Mouse (Mus musculus) testis, adult 2 months (tissue): Measurements from ENCODE around the gene Cbl. TPM values are rescaled to one million over a fixed set of nuclear protein-coding genes. Genes with fewer than 3 reads are reported as not detected.

Source experiments
- H3K27ac ChIP-seq: fragments of 200-500 bp; 2 replicates; pipeline ENCODE4 v1.5.1; 2012; ENCODE audit warnings: low read depth, low read length; ENCODE audit not compliant: control insufficient read depth, insufficient read depth
- H3K27me3 ChIP-seq: fragments of 200-500 bp; 2 replicates; pipeline ENCODE4 v1.6.1; 2012; ENCODE audit warnings: mild to moderate bottlenecking, low read length, moderate library complexity; ENCODE audit not compliant: control insufficient read depth, insufficient read depth
- H3K36me3 ChIP-seq: fragments of 200-500 bp; 2 replicates; pipeline ENCODE4 v1.6.1; 2012; ENCODE audit warnings: mild to moderate bottlenecking, low read length; ENCODE audit not compliant: control insufficient read depth, insufficient read depth
- H3K4me1 ChIP-seq: fragments of 200-500 bp; 2 replicates; pipeline ENCODE4 v1.6.1; 2012; ENCODE audit warnings: low read length; ENCODE audit not compliant: control insufficient read depth, insufficient read depth
- H3K4me3 ChIP-seq: fragments of 200-500 bp; 2 replicates; pipeline ENCODE4 v1.5.1; 2012; ENCODE audit warnings: low read depth, mild to moderate bottlenecking, low read length, moderate library complexity, mixed read lengths; ENCODE audit not compliant: control insufficient read depth
- CTCF ChIP-seq: fragments of 200-500 bp; IDR thresholded peaks from 2 replicates; pipeline ENCODE4 v1.5.1; 2012; ENCODE audit warnings: low read depth, mild to moderate bottlenecking, inconsistent platforms, low read length, moderate library complexity; ENCODE audit not compliant: control insufficient read depth, insufficient read depth, insufficient replicate concordance
- POLR2A ChIP-seq: fragments of 200-500 bp; IDR thresholded peaks from 2 replicates; pipeline ENCODE4 v1.6.1; 2012; ENCODE audit warnings: low read depth, mild to moderate bottlenecking, inconsistent platforms, low read length, moderate library complexity; ENCODE audit not compliant: control insufficient read depth
- polyA plus RNA-seq: library from polyadenylated mRNA; depleted of rRNA; stranded (reverse); fragments of >200 nt; gene quantifications from 2 replicates; pipeline ENCODE4 v1.2.3, GENCODE M21; 2012

Cbl gene
- polyA plus RNA-seq, 1 experiment: 47.9 TPM

DNA sequence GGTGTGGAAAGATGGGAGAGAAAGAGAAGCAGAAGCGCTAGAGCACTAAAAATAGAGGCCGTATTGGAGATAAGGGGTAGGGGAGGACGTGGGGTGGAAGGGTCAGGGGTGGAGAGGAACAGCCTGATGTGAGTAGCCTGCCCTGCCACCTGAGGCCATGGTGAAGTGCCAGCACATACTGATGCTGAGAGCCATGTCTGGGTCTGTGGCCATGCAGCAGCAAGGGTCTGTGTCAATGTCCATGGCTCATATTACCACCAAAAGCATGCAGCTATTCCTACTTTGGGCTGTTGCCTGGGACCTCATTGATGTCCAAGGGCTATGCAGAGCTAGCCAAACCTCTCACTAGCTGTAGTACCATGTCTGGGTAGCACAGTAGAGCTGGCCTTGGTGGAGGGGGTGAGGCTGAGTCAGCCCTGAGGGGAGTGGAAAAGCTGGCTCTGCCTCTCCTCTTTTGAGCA is 63.1 kb downstream of the Cbl start:
- Histone ChIP-seq H3K27ac (no peak overlapping the region), H3K36me3 (peaks cover 4% of the 10 kb centered on the region), H3K4me3 (no peak overlapping the region), H3K27me3 (no peaks in the 10 kb centered on the region), H3K4me1 (no peaks in the 10 kb centered on the region)
- no peak for TF ChIP-seq CTCF
- no peak for TF ChIP-seq POLR2A

DNA sequence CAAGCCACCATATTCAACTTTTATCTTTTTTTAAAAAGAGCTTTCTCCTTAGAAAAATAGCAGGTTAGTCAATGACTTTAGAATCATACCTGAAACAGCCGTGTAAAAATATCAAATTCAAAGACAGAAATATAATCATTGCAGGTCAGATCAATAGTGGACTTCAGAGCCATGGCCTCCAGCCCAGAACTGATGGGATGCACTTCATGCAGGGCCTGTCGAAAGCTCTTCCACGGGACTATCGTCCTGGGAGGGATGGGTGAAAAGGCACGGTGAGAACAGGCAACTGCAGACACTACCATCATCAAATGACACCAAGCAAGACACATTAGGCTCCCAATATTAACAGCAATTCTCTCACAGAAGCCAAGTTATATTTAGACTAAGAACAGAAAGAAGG is 64.9 kb downstream of the Cbl start:
- Histone ChIP-seq H3K27ac (no peak overlapping the region), H3K36me3 (peaks cover 5% of the 10 kb centered on the region), H3K4me1 (no peaks in the 10 kb centered on the region), H3K4me3 (no peak overlapping the region), H3K27me3 (no peaks in the 10 kb centered on the region)
- TF ChIP-seq POLR2A: no peak
- no peak for TF ChIP-seq CTCF

- TF ChIP-seq CTCF: no peak
- no peak for TF ChIP-seq POLR2A
- Histone ChIP-seq H3K4me3 (no peak overlapping the region), H3K27ac (no peak overlapping the region), H3K36me3 (peaks cover 7% of the 10 kb centered on the region), H3K27me3 (no peaks in the 10 kb centered on the region), H3K4me1 (no peaks in the 10 kb centered on the region)
Observed at GRCm38 (mm10) chr9:44159886-44160285, 74.0 kb downstream of the Cbl start.

DNA sequence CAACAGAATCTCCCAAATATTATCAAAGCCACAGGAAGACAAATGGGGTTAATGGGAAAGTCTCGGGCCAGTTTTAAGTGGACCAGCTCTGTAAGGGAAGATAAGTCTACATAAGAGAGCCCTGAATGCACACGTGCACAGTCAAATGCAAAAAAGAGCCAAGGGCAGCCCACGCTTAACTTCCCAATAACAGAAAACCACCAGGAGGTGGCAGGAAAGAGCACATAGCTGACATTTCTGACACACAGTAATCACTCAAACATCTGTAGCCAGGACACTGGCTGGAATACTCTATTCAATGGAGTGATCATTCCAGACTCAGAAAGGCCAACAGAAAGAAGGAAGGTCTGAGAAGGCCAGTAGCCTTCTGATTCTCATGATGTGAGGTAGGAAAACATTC is 86.6 kb downstream of the Cbl start:
- H3K27me3 ChIP-seq: no peaks in the 10 kb centered on the region
- no peaks in the 10 kb centered on the region for H3K36me3 ChIP-seq
- no peak overlapping the region for H3K27ac ChIP-seq
- no peaks in the 10 kb centered on the region for H3K4me1 ChIP-seq
- H3K4me3 ChIP-seq: no peak overlapping the region
- TF ChIP-seq POLR2A (no peak), CTCF (no peak)

DNA sequence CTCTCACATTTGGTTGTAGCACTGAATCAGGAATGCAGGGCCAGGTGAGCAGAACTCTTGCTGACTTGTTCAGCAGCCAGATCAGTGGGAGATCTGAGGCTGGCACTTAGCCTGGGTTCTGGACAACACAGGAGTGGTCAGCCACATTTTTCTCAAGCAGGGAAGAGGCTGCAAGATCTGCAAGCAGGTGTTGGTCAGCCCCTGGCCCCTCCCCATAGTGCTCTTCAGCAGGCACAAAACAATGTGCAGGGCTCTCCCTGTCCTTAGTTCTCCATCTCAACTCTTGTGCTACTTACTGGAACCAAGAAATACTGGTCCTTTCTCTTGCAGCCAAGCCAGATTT is 89.2 kb downstream of the Cbl start:
- no peak overlapping the region for H3K27ac ChIP-seq
- H3K4me1 ChIP-seq: no peaks in the 10 kb centered on the region
- H3K4me3 ChIP-seq: no peak overlapping the region
- no peaks in the 10 kb centered on the region for H3K27me3 ChIP-seq
- TF ChIP-seq CTCF: no peak
- no peak for TF ChIP-seq POLR2A
- H3K36me3 ChIP-seq: no peaks in the 10 kb centered on the region

DNA sequence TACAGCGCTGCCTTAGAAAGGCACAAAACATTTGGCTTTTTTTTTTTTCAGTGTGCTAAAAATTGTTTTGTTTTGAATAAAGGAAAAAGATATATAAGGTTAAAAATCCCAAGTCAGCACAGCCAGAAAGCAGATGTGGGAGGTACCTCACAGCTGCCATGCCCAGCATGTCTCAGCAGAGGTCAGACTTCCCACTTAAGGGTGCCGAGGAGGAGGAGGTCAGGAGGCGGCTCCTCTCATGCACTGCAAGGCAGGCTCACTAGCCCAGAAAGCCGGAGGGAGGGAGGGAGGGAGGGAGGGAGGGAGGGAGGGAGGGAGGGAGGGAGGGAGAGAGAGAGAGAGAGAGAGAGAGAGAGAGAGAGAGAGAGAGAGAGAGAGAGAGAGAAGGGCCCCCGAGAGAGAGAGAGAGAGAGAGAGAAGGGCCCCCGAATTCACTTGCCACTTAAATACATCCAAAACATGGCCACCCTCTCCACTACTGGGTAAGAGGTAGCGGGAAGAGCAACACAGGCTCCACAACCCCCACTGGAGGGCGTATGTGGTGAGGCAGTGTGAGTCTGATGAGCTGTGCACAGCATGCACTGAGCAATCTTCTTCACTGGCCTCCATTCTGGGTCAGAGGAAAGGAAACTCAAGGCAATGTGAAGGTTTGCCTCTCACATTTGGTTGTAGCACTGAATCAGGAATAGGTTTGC is 89.7 kb downstream of the Cbl start:
- no peaks in the 10 kb centered on the region for H3K36me3 ChIP-seq
- H3K4me1 ChIP-seq: no peaks in the 10 kb centered on the region
- TF ChIP-seq POLR2A (no peak), CTCF (peak; percentile 21; the same call in 1 of the 2 replicates)
- H3K27me3 ChIP-seq: no peaks in the 10 kb centered on the region
- H3K27ac ChIP-seq: no peak overlapping the region
- no peak overlapping the region for H3K4me3 ChIP-seq

- TF ChIP-seq CTCF: no peak
- TF ChIP-seq POLR2A: no peak
- no peaks in the 10 kb centered on the region for H3K27me3 ChIP-seq
- H3K36me3 ChIP-seq: no peaks in the 10 kb centered on the region
- H3K4me1 ChIP-seq: no peaks in the 10 kb centered on the region
- no peak overlapping the region; the same call in 1 of the 2 replicates for H3K27ac ChIP-seq
- no peak overlapping the region for H3K4me3 ChIP-seq
Observed at GRCm38 (mm10) chr9:44143421-44143820, 90.4 kb downstream of the Cbl start.
